Mouse (Mus musculus) thymus, adult 2 months (tissue): ENCODE measurements around the gene Tedc1.

Experiments
- CTCF ChIP-seq: fragments of 200-500 bp; IDR thresholded peaks from 2 replicates; pipeline ENCODE4 v1.5.1; 2012; ENCODE audit warnings: mild to moderate bottlenecking, control low read depth, low read length, moderate library complexity, borderline replicate concordance; ENCODE audit not compliant: control insufficient read depth, poor library complexity, insufficient read depth; ENCODE audit errors: extremely low read depth
- POLR2A ChIP-seq: fragments of 200-500 bp; IDR thresholded peaks from 2 replicates; pipeline ENCODE4 v1.6.1; 2012; ENCODE audit warnings: mild to moderate bottlenecking, low read length, control low read depth, moderate library complexity; ENCODE audit not compliant: control insufficient read depth, poor library complexity, insufficient read depth; ENCODE audit errors: extremely low read depth

GRCm38 (mm10) chr12:113108528-113109283, 47.5 kb upstream of the Tedc1 start:
- TF ChIP-seq POLR2A: no peak
- no peak for TF ChIP-seq CTCF
